Mouse (Mus musculus): Measurements from ENCODE around the gene Krt19.

The Krt19 gene

DNA sequence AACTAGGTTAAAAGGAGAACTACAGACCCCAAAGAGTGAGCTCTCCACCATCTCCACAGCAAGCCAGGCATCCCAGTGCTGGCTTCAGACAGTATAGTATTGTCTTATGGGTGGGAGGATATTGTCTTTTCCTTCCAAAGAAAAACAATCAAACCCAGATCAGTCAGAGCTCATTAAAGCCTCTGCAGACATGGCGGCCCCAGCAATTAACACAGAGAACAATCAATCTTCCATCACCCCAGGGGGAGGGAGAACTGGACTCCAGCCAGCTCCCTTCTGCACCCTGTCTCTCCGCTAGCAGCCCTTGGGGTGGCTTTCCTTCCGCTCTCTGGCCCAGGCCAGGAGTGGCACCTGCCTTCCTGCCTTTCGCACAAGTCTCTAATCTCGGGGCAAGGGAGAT, 10.8 kb downstream of the Krt19 start:
- DNase-seq (ENCODE audit: low spot score), result no peak

DNA sequence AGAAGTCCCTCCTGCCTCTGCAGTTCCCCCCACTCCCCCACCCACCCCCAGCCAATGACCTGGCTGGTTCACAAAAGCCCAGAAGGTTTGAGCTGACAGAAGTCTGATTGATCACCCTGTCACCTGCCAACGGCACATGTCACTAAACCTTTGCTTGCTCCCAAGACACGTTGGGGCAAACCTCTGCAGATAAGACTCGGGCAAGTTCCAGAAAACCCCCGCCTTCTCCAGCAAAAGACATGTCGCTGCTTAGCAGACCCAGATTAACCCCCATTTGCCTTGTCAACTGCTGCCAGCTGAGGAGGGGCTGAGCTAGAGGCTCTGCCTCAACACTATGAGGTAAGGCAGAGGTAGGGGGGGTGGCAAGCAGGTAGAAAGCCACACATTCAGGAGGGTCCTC, 11.9 kb downstream of the Krt19 start:
- DNase-seq (ENCODE audit: low spot score), result no peak

DNA sequence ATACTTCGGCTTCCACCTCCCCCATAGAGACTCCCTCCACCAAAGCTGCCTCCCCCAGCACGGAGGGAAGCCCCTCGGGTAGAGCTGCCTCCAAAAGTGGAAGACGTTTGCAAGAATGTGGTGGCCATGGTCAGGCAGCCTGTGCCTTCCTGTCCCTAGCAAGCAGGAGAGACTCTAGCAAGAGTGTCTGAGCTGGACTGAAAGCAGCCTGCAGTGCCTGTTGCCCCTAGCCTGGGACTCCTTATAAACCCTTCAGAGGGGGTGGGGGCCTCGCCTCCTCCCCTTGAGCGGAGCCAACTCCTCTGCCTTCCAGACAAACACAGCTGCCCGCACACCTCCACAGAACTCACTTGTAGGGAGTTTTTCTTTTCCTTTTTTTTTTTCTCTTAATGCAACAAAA, 12.7 kb downstream of the Krt19 start, which contains the start of gene Krt15:
Krt15 (minus strand) TSS at position 198 of the 400 bp plus-strand sequence.
- DNase-seq (ENCODE audit: low spot score), result no peak

DNA sequence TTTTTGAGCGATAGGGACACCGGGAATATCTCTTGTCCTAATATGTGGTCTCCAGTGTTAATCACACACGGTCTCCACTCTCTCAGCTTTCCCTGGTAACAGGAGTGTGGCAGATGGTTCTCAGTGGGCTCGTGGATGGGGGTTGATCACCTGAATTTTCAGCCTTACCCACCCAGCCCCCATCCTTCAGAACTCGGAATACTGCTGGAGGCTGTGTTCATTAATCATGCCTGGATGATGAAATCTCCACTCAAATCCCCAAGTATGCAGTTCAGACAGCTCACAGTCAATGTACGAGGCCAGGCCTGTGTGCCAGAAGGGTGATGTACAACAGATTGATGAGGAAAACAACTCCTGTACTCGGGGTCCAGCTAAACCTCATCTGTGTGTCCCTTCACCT, 23.6 kb downstream of the Krt19 start:
- DNase-seq (ENCODE audit: low spot score), result no peak

DNA sequence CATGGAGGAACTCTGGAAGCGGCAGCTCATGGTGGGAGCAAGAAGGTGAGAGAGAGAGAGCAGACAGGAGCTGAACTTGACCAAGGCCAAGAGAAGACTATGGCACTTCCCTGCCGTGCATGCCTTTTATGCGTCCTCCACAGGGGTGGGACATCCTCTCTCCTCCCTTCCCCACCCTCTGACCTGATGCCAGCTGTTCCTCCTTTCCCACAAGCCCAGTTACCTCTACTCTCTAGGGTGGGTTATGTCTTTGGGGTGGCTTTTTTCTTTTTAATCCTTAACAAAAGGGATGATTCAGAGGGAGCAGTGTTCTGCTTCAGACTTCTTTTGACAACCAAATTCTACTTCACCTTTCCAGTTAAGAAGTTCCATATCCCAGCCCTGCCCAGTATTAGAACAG, 27.0 kb downstream of the Krt19 start, which contains the start of gene Krt13:
Krt13 (minus strand) TSS at position 101 of the 400 bp plus-strand sequence.
- no peak for DNase-seq (ENCODE audit: low spot score)

DNA sequence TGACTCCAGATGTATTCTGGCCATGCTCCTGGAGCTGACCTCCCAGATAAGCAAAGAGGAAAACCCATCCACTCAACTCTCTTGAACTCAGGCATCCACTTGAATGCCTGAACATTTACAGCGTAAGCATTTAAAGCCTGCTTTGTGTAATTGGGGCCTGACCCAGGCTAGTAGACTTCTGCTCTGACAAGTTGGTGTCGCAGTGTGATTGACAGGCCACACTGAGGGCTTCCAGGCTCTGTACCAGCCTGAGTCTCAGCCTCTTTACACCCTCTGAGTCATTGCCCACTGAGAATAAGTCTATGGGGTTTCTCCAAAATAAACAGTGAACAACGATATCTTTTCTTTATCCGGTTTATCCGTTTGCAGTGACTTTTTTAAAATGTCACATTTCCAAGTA, 28.1 kb downstream of the Krt19 start:
- no peak for DNase-seq (ENCODE audit: low spot score)

DNA sequence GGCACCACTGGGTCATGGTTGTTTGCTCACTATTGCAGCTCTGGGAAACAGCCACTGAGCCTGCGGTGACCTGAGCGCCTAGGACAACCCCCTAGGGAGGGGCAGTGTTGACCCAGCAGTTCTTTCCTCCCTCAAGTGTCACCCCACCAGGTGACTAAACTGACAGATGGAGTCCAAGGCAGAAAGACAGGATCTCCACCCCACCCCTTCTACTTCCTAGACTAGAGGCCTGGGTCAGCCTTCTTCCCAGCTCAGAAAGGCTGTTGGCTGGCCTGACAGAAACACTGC, 34.8 kb downstream of the Krt19 start:
- no peak for DNase-seq (ENCODE audit: low spot score)

DNA sequence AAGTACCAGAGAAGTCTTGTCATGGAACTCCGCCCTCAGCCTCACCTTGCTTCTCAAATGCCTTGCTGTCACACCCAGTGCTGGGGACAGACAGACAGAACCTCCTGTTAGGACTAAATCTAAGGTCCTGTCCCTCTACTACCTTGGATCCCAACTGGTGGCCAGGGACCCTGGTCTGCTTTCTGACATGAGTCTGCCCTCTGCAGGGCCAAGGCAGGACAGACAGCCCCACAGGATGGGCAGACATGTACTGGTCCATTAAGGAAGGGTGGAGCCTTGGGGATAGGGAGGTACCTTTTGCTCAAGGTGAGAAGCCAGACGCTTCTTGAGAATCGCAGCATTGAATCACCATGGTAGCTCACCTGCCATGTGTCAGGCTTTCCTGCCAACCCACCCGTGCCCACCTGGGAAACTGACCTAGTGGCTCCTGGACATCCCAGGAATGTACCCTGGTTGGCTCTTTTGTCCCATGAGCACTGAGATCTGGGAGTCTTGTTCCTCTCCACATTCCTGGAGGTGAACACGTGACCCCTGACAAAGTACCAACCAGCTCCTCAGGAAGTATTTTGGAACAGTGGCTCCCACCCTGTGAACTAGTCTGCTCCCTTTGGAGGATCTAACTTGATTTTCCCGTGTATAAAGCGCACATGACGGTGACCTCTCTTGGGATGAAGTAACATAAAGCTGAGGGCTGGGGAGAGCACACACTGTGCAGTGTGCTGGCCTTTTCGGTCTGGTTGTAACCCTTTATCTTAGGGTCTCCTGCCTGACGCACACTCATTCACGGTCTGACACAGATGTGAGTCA, 35.3 kb downstream of the Krt19 start:
- no peak for DNase-seq (ENCODE audit: low spot score)

DNA sequence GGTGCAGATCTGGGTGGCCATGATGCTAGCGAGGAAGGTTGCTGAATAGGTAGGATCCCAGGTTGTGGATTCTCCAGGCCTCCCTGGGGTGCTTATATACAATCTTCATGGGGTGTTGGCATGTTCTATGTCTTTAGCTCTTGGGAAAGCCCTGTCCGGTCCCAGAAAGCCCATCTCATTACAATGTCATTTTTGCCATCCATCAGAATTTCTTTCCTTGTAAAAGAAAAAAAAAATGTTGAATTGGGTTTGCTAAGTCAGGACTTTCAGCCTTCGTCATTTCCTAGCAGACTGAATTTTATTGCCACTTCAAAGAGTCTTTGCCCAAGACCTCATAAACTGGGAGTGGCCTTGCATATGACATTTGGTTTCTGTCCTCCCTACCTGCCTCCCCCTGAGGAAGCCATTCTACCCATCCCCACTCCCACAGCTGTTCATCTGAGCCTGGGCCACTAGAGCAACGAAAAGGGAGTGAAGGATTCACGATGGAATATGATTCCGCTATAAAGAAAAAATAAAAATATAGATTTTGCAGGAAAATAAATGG, 42.8 kb downstream of the Krt19 start, which contains the start of gene Krt36:
Krt36 (minus strand) TSS at position 51 of the 547 bp plus-strand sequence.
- no peak for DNase-seq (ENCODE audit: low spot score)

DNA sequence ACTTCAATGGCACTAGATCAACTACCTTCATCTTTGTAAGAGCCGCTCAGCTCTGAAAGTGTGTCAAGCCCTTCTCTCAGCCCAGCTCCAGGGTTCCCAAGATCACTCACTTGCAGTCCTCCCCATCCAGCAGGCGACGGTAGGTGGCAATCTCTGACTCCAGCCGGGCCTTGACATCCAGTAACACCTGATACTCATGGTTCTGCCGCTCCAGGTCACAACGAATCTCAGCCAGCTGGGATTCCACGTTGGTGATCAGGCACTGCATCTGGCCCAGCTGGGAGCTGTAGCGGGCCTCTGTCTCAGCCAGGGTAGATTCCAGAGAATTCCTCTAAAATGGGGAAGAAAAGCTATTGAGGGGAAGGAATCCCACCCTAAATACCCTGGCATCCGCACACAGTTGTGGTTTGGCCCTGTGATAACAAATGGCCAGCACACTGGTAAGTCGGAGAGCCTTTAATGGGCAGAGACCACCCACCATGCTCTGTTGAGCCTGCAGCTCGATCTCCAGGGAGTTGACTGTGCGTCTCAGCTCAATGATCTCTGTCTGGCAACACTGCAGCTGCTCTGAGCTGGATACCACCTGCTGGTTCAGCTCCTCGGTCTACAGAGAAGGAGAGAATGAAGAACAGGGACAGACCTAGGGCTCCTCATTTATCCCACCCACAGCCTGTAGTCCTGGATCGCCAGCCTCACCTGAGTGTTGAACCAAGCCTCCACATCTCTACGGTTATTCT, 45.6 kb downstream of the Krt19 start:
- DNase-seq (ENCODE audit: low spot score), result no peak

DNA sequence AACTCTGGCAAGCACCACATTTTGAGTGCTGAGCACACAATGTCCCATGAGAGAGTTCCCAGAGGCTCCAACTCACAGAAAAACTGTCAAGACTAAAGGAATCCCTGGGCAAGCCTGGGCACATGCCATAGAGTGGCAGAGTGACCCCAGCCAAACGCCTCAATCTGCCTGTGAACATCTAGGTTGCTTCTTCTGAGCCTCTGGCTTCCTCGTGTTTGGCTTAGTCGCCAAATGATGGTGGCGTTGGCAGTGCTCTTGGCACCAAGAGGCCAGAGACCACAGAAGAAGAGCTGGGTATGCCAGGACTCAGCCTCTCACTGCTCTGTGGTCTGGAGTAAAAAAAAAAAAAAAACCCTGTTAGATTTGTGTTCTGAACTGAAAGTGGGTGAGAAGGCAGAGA, 48.1 kb downstream of the Krt19 start:
- DNase-seq (ENCODE audit: low spot score), result no peak

DNA sequence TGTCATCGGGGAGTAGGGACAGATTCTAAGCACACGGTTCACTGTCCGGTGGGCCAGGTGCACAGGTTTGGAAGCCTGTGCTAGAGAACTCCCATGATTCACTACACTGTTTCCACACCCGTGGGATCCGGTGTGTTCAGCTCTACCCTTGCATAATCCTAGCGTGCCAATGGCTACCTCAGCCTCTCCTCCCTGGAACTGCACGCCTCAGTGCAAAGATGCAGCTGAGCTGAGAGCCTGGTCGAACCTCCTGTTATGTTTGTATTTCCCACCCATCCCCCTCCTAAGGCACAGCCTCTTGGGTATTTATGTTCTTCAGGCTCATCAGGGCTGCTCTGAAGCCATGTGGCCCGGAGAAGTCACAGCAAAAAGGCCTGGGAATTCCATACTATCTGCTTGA, 50.6 kb downstream of the Krt19 start:
- DNase-seq (ENCODE audit: low spot score), result peak; percentile 26

DNA sequence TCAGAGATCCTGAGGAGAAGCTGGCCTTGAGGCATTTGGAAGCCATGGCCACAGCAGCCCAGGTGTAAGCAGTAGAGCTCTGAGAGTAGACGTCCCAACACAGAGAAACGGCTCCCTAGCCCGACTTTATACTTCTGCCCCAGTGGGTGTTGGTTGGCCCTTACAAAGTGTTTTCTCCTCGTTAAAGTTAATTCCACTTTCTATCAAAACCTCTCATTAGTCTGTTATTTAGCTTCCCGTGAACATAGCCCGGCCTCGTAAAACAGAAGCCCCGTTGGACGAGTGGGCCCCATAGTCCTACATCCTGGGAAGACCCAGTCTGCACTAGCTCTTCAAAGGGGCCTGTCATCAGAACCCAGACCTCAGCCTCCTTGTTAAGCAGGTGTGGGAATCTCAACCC, 52.3 kb downstream of the Krt19 start, which contains the start of gene Krt35:
Krt35 (minus strand) TSS at position 101 of the 400 bp plus-strand sequence.
- DNase-seq (ENCODE audit: low spot score), result no peak

All from embryo, embryonic 10.5 days (tissue).